Mouse (Mus musculus) kidney, postnatal 0 days (tissue): Measurements from ENCODE around the gene Arf5. TPM values are rescaled to one million over a fixed set of nuclear protein-coding genes. Genes with fewer than 3 reads are reported as not detected.

Experiments used
- ATAC-seq: fragments of 200-750 bp; cut with Nextera tagmentation; replicated peaks from 2 replicates; pipeline ENCODE4 v1.8.0; 2017; ENCODE audit warnings: low read depth, moderate number of reproducible peaks, moderate TSS enrichment, moderate library complexity; ENCODE audit not compliant: low FRiP score
- DNase-seq: peaks from one replicate; pipeline ENCODE4 v3.0.0-alpha.2; 2016; ENCODE audit warnings: low spot score
- H3K27ac ChIP-seq: fragments of 300-500 bp; sonication (generic); 2 replicates; pipeline ENCODE4 v1.5.1; 2014; ENCODE audit warnings: mild to moderate bottlenecking
- H3K27me3 ChIP-seq: fragments of 300-500 bp; sonication (generic); 2 replicates; pipeline ENCODE4 v1.6.1; 2014; ENCODE audit warnings: low read length, mixed read lengths; ENCODE audit not compliant: insufficient read depth
- H3K36me3 ChIP-seq: fragments of 300-500 bp; sonication (generic); 2 replicates; pipeline ENCODE4 v1.6.1; 2014; ENCODE audit warnings: low read length, mixed read lengths; ENCODE audit not compliant: insufficient read depth
- H3K4me1 ChIP-seq: fragments of 300-500 bp; sonication (generic); replicated peaks from 2 replicates; pipeline ENCODE4 v1.6.1; 2014; ENCODE audit warnings: antibody characterized with exemption, low read length, mixed read lengths; ENCODE audit not compliant: insufficient read depth
- H3K4me2 ChIP-seq: fragments of 300-500 bp; sonication (generic); 2 replicates; pipeline ENCODE4 v1.6.1; 2014; ENCODE audit warnings: mild to moderate bottlenecking, low read length, moderate library complexity, mixed read lengths
- H3K4me3 ChIP-seq: fragments of 300-500 bp; sonication (generic); replicated peaks from 2 replicates; pipeline ENCODE4 v1.5.1; 2014; ENCODE audit warnings: low read depth, low read length
- H3K9ac ChIP-seq: fragments of 300-500 bp; sonication (generic); 2 replicates; pipeline ENCODE4 v1.6.1; 2014; ENCODE audit warnings: low read depth, low read length
- H3K9me3 ChIP-seq: fragments of 300-500 bp; sonication (generic); replicated peaks from 2 replicates; pipeline ENCODE4 v1.6.1; 2016; ENCODE audit warnings: low read length, inconsistent platforms, mixed read lengths
- CTCF ChIP-seq: IDR thresholded peaks from 2 replicates; pipeline ENCODE4 v1.5.1; 2016; ENCODE audit warnings: antibody characterized with exemption, low read depth, mild to moderate bottlenecking, moderate library complexity
- WGBS: fragments of 180-500 bp; shearing (Covaris S2); extraction: QIAGEN DNeasy Blood & Tissue Kit; methylation state at CpG from one replicate; pipeline ENCODE4 v1.1.7; 2014; 5-methylcytosine and 5-hydroxymethylcytosine counted together
- polyA plus RNA-seq: library from polyadenylated mRNA; unstranded; fragments of >200 nt; fragmentation: Nextera tagmentation; extraction: Ambion mirVana; gene quantifications from 2 replicates; pipeline ENCODE4 v1.2.1, GENCODE M21; 2015

Arf5 gene
- polyA plus RNA-seq, 1 experiment from 2014 or later: 330 TPM

DNA sequence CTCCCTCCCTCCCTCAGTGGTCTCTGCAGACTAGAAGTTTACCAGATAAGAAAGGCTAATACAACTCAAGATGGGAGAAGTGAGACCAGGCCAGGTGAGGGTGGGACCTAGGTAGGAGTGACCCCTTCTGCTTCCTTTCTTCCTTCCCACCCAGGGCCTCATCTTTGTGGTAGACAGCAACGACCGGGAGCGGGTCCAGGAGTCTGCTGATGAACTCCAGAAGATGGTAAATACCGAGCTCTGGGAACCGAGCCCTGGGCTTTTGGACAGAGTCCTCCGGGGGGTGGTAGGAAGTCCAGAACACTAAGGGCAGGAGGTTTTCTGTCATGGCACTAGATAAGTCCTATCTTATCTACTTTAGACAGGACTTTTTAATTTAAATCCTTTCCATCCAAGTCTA, 1.7 kb downstream of the Arf5 start:
- peaks cover 5% of the 10 kb centered on the region; the same call in 1 of the 2 replicates for H3K36me3 ChIP-seq
- H3K4me2 ChIP-seq: no peak overlapping the region
- no peaks in the 10 kb centered on the region for H3K27me3 ChIP-seq
- WGBS: 81% methylated on average over 6 of the region's 6 CpGs
- DNase-seq (no peak), ATAC-seq (no peak)
- peaks cover 17% of the 10 kb centered on the region for H3K4me1 ChIP-seq
- H3K9ac ChIP-seq: no peak overlapping the region
- H3K4me3 ChIP-seq: no peak overlapping the region
- TF ChIP-seq CTCF: no peak
- no peaks in the 10 kb centered on the region for H3K9me3 ChIP-seq
- H3K27ac ChIP-seq: no peak overlapping the region

DNA sequence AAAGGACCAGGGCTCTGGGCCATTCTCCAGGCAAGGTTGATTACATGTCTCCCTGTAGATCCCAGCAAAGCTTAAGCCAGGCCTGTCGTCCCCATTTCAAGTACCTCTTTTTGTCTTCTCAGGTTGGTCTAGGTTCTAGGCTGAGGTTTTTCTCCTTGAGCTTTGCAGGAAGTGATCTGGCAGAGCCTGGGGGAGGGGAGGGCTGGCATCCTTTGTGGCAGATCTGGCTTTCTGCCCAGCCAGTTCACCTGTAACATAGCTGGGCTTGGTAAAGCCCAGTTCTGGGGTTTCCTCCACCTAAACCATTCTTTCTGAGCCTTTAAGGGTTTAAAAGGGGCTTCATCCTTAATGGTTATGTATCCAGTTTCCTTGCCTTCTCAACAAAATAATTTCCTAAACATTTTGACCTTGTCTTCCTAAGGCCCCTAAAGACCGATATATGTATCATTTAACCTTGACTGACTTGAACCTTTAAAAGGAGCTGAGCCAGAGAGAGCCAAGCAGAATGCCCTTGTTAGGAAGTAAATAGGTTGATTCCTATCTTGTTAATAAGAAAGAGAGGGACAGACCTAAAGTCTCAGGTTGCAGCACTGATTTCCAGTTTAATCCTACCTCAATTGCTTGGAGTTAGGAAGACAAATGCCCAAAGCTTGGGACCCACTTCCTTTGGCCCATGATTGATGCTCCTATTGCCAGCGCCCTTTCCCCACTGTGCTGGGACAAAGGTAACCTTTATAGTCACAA, 3.9 kb downstream of the Arf5 start, which contains the start of gene Fscn3:
TSS of gene Fscn3 (plus strand) at position 694 of the 744 bp plus-strand sequence.
- TF ChIP-seq CTCF: no peak
- Histone ChIP-seq H3K4me1 (0 out of 2 replicates have a peak, but pooled peaks cover 3% of the 10 kb centered on the region), H3K36me3 (peaks cover 5% of the 10 kb centered on the region; the same call in 1 of the 2 replicates), H3K9me3 (no peaks in the 10 kb centered on the region), H3K4me2 (no peak within 1 kb of the TSS), H3K27me3 (no peaks in the 10 kb centered on the region), H3K4me3 (no peak within 1 kb of the TSS), H3K27ac (no peak within 1 kb of the TSS), H3K9ac (no peak within 1 kb of the TSS)
- 76% methylated on average over 3 of the region's 3 CpGs for WGBS
- no peak for ATAC-seq
- DNase-seq: no peak

DNA sequence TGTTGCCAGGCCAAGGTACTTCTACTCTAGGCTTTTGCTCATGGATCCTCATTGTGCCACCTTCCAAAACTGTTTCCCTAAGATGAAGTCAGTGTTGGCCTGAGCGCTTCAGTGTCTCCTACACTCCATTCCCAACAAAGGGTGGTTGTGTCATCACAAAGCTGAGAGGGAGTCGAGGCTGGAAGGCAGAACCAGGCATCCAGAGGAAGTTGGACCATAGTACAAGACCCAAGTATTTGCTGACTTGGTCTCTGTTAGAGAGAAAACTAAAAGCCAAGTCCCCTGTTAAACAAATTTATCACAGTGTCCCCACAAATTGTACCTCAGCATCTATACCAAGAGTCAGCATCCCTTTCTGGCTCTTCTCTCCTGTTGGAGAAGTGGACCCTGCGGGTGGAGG, 4.9 kb downstream of the Arf5 start, which contains the start of gene Gcc1:
TSS of gene Gcc1 (minus strand) at position 101 of the 400 bp plus-strand sequence.
- H3K4me1 ChIP-seq: 0 out of 2 replicates have a peak, but pooled peaks cover 3% of the 10 kb centered on the region
- no peaks in the 10 kb centered on the region for H3K27me3 ChIP-seq
- WGBS: 91% methylated on average over 3 of the region's 3 CpGs
- H3K9me3 ChIP-seq: no peaks in the 10 kb centered on the region
- ATAC-seq (no peak), DNase-seq (no peak)
- no peak within 1 kb of the TSS for H3K9ac ChIP-seq
- no peak for TF ChIP-seq CTCF
- no peak within 1 kb of the TSS for H3K4me3 ChIP-seq
- H3K36me3 ChIP-seq: peaks cover 5% of the 10 kb centered on the region; the same call in 1 of the 2 replicates
- no peak within 1 kb of the TSS for H3K4me2 ChIP-seq
- no peak within 1 kb of the TSS for H3K27ac ChIP-seq

DNA sequence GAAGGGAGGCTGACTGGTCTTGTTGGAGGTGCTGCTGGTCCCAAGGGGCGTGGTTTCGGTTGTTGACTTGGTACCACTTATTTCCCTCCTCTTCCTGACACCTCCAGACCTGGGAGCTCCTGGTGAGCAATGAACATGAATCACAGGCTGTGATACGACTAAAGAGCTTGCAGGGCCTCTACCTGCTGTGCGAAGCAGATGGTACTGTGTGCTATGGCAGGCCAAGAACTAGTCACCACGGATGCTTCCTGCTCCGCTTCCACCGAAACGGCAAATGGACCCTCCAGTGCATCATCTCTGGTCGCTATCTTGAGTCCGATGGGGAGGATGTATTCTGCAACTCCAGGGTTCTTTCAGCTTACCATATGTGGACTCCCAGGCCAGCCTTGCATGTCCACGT, 6.5 kb downstream of the Arf5 start:
- Histone ChIP-seq H3K4me3 (no peak overlapping the region), H3K9me3 (no peaks in the 10 kb centered on the region), H3K36me3 (peaks cover 5% of the 10 kb centered on the region; the same call in 1 of the 2 replicates), H3K4me2 (no peak overlapping the region), H3K4me1 (no peaks in the 10 kb centered on the region), H3K27me3 (no peaks in the 10 kb centered on the region), H3K27ac (no peak overlapping the region), H3K9ac (no peak overlapping the region)
- no peak for ATAC-seq
- 88% methylated on average over 11 of the region's 11 CpGs for WGBS
- TF ChIP-seq CTCF: no peak
- no peak for DNase-seq

DNA sequence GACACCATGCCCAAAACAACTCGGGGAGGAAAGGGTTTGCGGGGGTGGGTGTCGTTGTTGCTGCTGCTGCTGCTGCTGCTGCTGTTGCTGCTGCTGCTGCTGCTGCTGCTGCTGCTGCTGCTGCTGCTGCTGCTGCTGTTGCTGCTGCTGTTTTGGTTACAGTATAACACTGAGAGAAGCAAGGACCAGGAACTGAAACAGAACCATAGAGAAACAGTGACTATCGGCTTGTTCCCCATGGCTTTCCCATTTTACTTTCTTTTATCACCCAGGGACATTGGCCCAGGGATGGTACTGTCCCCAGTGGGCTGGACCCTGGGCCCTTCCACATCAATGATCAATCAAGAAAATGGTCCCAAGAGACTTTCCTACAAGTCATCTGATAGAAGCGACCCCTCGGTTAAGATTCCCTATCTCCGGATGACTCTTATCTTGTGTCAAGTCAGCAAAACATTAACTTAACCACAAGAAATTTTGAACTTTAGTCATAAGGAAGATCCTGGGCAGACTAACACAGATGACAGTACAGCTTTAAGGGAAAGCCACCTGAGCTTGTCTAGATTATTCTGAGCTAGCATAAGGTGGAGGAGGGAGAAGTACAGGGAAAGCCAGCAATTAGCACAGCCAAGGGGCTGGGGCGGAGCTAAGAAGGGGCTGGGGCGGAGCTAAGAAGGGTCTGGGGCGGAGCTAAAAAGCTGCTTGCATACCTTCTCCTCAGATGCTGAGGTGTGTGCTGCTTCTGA, 7.6 kb downstream of the Arf5 start:
- peaks cover 3% of the 10 kb centered on the region; the same call in 1 of the 2 replicates for H3K36me3 ChIP-seq
- no peaks in the 10 kb centered on the region for H3K9me3 ChIP-seq
- no peaks in the 10 kb centered on the region for H3K4me1 ChIP-seq
- no peak overlapping the region for H3K27ac ChIP-seq
- ATAC-seq (no peak), DNase-seq (no peak)
- 75% methylated on average over 10 of the region's 10 CpGs for WGBS
- TF ChIP-seq CTCF: no peak
- H3K9ac ChIP-seq: no peak overlapping the region
- no peak overlapping the region for H3K4me3 ChIP-seq
- H3K27me3 ChIP-seq: no peaks in the 10 kb centered on the region
- no peak overlapping the region for H3K4me2 ChIP-seq

DNA sequence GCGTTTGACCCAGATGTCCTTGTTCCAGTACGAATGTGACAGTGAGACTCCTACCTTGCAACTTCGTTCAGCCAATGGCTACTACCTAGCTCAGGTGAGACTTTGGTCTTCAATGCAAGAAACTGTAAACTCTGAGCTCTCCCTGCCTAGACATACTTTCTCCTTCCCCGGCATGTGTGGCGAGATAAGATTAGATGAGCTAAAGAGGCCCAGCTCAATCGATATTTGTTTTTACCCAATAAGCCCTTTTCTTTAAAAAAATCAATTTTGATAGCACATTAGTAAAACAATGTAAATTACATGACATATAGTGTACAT, 8.1 kb downstream of the Arf5 start:
- Histone ChIP-seq H3K27ac (no peak overlapping the region), H3K4me3 (no peak overlapping the region), H3K27me3 (no peaks in the 10 kb centered on the region), H3K4me2 (no peak overlapping the region), H3K9ac (no peak overlapping the region), H3K9me3 (no peaks in the 10 kb centered on the region), H3K4me1 (no peaks in the 10 kb centered on the region), H3K36me3 (no peaks in the 10 kb centered on the region)
- ATAC-seq (no peak), DNase-seq (no peak)
- 81% methylated on average over 6 of the region's 6 CpGs for WGBS
- no peak for TF ChIP-seq CTCF
